Mouse (Mus musculus) heart, embryonic 12.5 days (tissue): ENCODE measurements at regions not wholly inside any gene's neighbourhood (a gene's known extent, or its start where the extent isn't known, plus 50 kb on each side); places are given as distances from the start of the nearest gene placed in this dataset.
A peak's percentile ranks its signal among the peaks of the same experiment; 100 is the strongest.

ENCODE experiments used
- ATAC-seq: fragments of 200-750 bp; cut with Nextera tagmentation; 2 replicates; pipeline ENCODE4 v1.8.0; 2017; ENCODE audit warnings: moderate TSS enrichment, moderate library complexity; ENCODE audit not compliant: insufficient number of reproducible peaks, low FRiP score
- H3K27ac ChIP-seq: fragments of 300-500 bp; sonication (generic); 2 replicates; pipeline ENCODE4 v1.5.1; 2016; ENCODE audit warnings: mild to moderate bottlenecking, moderate library complexity; ENCODE audit not compliant: poor library complexity, severe bottlenecking
- H3K27me3 ChIP-seq: fragments of 300-500 bp; sonication (generic); replicated peaks from 2 replicates; pipeline ENCODE4 v1.6.1; 2016; ENCODE audit warnings: mild to moderate bottlenecking, moderate library complexity
- H3K36me3 ChIP-seq: fragments of 300-500 bp; sonication (generic); 2 replicates; pipeline ENCODE4 v1.6.1; 2016; ENCODE audit warnings: mild to moderate bottlenecking, moderate library complexity
- H3K4me1 ChIP-seq: fragments of 300-500 bp; sonication (generic); replicated peaks from 2 replicates; pipeline ENCODE4 v1.6.1; 2016; ENCODE audit warnings: mild to moderate bottlenecking
- H3K4me2 ChIP-seq: fragments of 300-500 bp; sonication (generic); 2 replicates; pipeline ENCODE4 v1.6.1; 2016; ENCODE audit warnings: mild to moderate bottlenecking, moderate library complexity
- H3K4me3 ChIP-seq: fragments of 300-500 bp; sonication (generic); 2 replicates; pipeline ENCODE4 v1.5.1; 2016; ENCODE audit warnings: mild to moderate bottlenecking
- H3K9ac ChIP-seq: fragments of 300-500 bp; sonication (generic); 2 replicates; pipeline ENCODE4 v1.6.1; 2016; ENCODE audit warnings: mild to moderate bottlenecking, moderate library complexity
- H3K9me3 ChIP-seq: fragments of 300-500 bp; sonication (generic); replicated peaks from 2 replicates; pipeline ENCODE4 v1.6.1; 2016; ENCODE audit warnings: mild to moderate bottlenecking, moderate library complexity
- WGBS: fragments of 180-500 bp; shearing (Covaris S2); methylation state at CpG from one replicate; pipeline ENCODE4 v1.1.7; 2016; 5-methylcytosine and 5-hydroxymethylcytosine counted together

DNA sequence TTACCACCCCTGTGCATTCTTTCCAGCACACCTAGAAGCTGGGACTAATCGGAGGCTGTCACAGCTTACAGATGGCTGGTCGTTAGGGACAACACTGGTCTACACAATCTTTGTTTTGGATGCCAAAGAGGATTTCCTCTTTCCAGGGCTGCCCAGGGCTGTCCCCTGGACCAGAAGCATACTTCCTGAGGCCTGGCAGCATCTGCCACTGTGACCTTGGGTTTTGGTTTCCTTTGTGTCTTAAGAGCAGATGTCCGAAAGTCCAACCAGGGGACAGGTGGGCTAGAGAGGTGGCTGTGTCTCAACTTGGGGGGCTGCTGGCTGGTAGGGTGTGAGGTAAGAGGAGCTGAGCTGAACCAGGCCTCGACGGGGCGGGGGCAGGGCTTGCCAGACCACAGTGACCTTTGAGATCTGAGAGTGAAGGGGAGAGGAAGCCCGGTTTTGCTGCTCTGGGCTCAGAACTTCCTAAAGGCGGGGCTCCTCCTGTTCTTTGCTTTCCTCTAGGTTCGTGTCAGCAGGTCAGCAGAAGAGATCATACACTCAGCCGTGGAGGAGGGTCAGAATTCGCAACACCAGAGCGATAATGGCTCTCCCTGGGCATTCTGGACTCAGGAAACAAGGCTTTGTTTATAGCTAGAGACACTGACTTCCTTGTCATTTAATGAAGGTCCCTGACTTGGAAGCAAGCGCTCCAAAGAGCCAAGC is 64.2 kb upstream of the Elk3 start:
- ATAC-seq = peak; percentile 66; the same call in 1 of the 2 replicates
- Histone ChIP-seq H3K9ac (0 out of 2 replicates have a peak overlapping the region, but pooled peaks have one; percentile 28), H3K27ac (peak overlapping the region; percentile 59), H3K4me2 (no peak overlapping the region), H3K4me1 (peaks cover 21% of the 10 kb centered on the region), H3K27me3 (no peaks in the 10 kb centered on the region), H3K4me3 (no peak overlapping the region), H3K9me3 (peaks cover 3% of the 10 kb centered on the region; the same call in 1 of the 2 replicates), H3K36me3 (no peaks in the 10 kb centered on the region)
- WGBS = 44% methylated on average over 13 of the region's 13 CpGs

DNA sequence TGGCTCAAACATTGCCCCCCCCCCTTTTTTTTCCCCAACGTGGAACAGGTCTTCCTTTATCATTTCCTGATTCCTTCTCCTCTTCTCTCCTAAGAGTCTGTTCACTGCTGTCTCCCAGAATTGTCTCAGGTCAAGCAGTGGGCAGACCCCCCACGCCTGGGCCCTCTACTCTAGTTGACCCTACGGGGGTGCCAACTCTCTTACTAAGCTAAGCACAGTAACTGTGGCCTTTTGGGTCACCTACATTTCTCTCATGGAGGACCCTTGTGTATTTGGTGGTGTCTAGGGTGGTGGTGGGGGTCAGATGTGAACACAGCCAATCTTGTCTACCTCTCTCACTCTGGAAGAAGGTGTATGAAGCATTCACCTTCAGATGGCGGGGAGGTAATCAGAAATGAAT is 64.8 kb upstream of the Elk3 start:
- H3K4me1 ChIP-seq = peaks cover 21% of the 10 kb centered on the region
- peak overlapping the region; percentile 59 for H3K27ac ChIP-seq
- ATAC-seq = no peak
- whole genome bisulfite sequencing = 68% methylated on average over 4 of the region's 4 CpGs
- H3K4me3 ChIP-seq = no peak overlapping the region
- no peak overlapping the region for H3K9ac ChIP-seq
- peaks cover 3% of the 10 kb centered on the region; the same call in 1 of the 2 replicates for H3K9me3 ChIP-seq
- H3K4me2 ChIP-seq = no peak overlapping the region
- H3K36me3 ChIP-seq = no peaks in the 10 kb centered on the region
- H3K27me3 ChIP-seq = no peaks in the 10 kb centered on the region

DNA sequence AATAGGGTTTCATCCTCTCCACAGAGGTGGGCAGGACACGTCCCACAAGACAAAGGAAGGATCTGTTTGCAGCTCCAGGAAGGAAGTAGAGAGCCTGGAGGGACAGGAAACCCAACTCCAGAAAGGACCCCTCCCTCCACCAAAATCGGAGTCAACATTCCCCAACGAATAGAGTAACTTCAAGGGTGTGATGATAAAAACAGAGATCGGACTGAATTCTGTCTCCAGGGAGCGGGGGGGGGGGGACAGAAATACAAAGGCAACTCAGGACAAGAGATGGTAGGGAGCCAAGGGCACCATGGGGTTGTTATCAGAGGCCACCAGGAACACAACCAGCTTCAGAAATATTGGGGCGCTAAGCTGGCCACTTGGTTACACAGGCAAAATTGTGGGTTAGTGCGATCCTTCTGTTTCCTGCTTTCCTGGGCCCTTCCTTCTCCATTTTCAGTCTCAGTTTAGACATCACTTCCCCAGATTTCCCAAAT is 65.6 kb upstream of the Elk3 start:
- Histone ChIP-seq H3K27me3 (no peaks in the 10 kb centered on the region), H3K27ac (peak overlapping the region; percentile 6; the same call in 1 of the 2 replicates), H3K4me3 (no peak overlapping the region), H3K9me3 (peaks cover 3% of the 10 kb centered on the region; the same call in 1 of the 2 replicates), H3K4me1 (peaks cover 21% of the 10 kb centered on the region), H3K36me3 (no peaks in the 10 kb centered on the region), H3K9ac (no peak overlapping the region), H3K4me2 (no peak overlapping the region)
- no peak for ATAC-seq
- WGBS = 52% methylated on average over 7 of the region's 7 CpGs

DNA sequence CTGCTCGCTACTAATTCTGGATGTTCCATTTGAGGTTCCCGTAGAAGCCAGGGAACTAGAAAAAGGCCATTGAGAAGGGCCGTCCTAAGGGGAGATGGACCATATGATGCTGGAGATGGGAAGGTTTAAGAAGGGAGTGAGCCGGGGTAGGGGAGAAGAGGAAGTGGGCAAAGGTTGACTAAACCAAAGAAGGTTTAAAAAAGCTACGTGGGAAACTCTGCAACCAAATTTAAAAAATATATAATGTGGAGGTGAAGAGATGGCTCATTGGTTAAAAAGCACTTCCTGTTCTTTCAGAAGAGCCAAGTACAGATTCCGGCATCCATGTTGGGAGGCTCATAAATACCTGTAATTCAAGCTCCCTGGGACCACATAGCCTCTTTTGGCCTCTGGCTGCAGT is 63.9 kb upstream of the Lta4h start:
- WGBS = 81% methylated on average over 6 of the region's 6 CpGs
- no peak overlapping the region for H3K27ac ChIP-seq
- H3K36me3 ChIP-seq = no peaks in the 10 kb centered on the region
- no peak overlapping the region for H3K9ac ChIP-seq
- ATAC-seq = no peak
- H3K27me3 ChIP-seq = no peaks in the 10 kb centered on the region
- no peak overlapping the region for H3K4me3 ChIP-seq
- H3K4me2 ChIP-seq = no peak overlapping the region
- peaks cover 5% of the 10 kb centered on the region; the same call in 1 of the 2 replicates for H3K4me1 ChIP-seq
- no peaks in the 10 kb centered on the region for H3K9me3 ChIP-seq

GRCm38 (mm10) chr10:93391296-93391695 is 61.9 kb upstream of the Lta4h start:
- Histone ChIP-seq H3K4me3 (no peak overlapping the region), H3K4me1 (peaks cover 8% of the 10 kb centered on the region; the same call in 1 of the 2 replicates), H3K27me3 (no peaks in the 10 kb centered on the region), H3K9ac (no peak overlapping the region), H3K9me3 (no peaks in the 10 kb centered on the region), H3K4me2 (no peak overlapping the region), H3K27ac (peak overlapping the region; percentile 73), H3K36me3 (no peaks in the 10 kb centered on the region)
- 41% methylated on average over 5 of the region's 5 CpGs for WGBS
- ATAC-seq = peak; percentile 55; the same call in 1 of the 2 replicates

DNA sequence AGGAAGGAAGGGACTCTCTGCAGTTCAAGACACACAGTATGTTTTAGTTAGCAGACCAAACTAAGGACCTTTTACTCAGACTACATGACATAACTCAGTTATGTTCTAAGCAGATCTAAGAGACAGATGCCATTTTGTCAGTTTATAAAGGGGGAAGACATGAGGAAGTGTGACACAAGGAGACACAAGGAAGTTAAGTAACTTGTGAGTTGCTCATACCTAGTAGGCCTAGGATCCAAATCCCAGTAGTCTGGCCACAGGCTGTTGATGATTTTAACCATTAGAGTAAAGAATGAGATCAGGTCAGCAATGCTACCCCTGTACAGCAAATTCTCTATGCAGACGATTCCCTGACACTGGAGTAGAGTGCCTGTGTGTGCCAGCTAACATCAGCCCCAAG is 59.3 kb upstream of the Lta4h start:
- Histone ChIP-seq H3K9me3 (no peaks in the 10 kb centered on the region), H3K27me3 (no peaks in the 10 kb centered on the region), H3K4me2 (no peak overlapping the region), H3K36me3 (no peaks in the 10 kb centered on the region), H3K4me3 (no peak overlapping the region), H3K9ac (no peak overlapping the region), H3K27ac (no peak overlapping the region), H3K4me1 (peaks cover 8% of the 10 kb centered on the region; the same call in 1 of the 2 replicates)
- no peak for ATAC-seq
- WGBS = 63% methylated on average over 1 of the region's 1 CpGs

- no peak overlapping the region for H3K4me2 ChIP-seq
- no peak for ATAC-seq
- no peak overlapping the region for H3K9ac ChIP-seq
- 77% methylated on average over 5 of the region's 5 CpGs for WGBS
- 0 out of 2 replicates have a peak, but pooled peaks cover 3% of the 10 kb centered on the region for H3K4me1 ChIP-seq
- no peak overlapping the region for H3K4me3 ChIP-seq
- no peaks in the 10 kb centered on the region for H3K27me3 ChIP-seq
- H3K36me3 ChIP-seq = no peaks in the 10 kb centered on the region
- no peaks in the 10 kb centered on the region for H3K9me3 ChIP-seq
- no peak overlapping the region for H3K27ac ChIP-seq
Measured at GRCm38 (mm10) chr10:93397711-93398110, 55.5 kb upstream of the Lta4h start.

DNA sequence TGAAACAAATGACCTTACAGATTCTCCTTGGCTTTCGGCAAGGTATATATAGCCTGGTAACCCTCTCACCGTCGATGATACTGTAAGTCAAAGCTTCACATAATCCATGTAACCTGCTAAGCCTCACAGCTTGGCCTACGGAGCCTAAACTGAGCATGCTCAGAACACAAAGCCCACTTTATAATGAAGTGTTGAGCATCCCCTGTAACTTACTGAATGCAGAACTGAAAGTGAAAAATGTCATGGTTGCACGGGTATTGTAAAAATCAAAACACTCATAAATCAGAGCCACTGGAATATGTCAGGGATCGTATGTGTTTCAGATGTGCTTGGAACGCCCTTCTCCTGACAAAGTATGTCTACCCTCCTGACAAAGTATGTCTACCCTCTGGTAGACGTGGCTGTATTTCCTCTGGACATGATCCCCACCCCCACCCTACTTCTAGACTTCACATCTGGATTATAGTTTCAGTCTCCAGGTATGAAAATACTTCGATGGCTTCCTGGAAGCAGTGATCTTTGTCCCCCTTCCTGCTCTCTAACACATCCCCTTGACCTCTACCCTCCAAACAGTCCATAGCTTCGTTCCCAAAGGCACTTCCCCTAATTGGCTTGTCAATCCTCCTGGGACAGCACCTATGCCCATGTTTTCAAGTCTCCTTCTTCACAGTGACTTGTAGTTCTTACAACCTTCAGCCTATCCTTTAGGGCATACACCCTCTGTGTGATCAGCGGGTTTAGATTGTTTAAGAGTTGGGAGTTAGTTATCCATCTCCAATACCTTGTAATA is 54.5 kb upstream of the Lta4h start:
- 0 out of 2 replicates have a peak, but pooled peaks cover 3% of the 10 kb centered on the region for H3K4me1 ChIP-seq
- no peak overlapping the region for H3K4me3 ChIP-seq
- no peak overlapping the region for H3K9ac ChIP-seq
- H3K36me3 ChIP-seq = no peaks in the 10 kb centered on the region
- WGBS = 77% methylated on average over 11 of the region's 11 CpGs
- H3K27ac ChIP-seq = no peak overlapping the region
- no peak overlapping the region for H3K4me2 ChIP-seq
- no peaks in the 10 kb centered on the region for H3K9me3 ChIP-seq
- ATAC-seq = no peak
- H3K27me3 ChIP-seq = no peaks in the 10 kb centered on the region

DNA sequence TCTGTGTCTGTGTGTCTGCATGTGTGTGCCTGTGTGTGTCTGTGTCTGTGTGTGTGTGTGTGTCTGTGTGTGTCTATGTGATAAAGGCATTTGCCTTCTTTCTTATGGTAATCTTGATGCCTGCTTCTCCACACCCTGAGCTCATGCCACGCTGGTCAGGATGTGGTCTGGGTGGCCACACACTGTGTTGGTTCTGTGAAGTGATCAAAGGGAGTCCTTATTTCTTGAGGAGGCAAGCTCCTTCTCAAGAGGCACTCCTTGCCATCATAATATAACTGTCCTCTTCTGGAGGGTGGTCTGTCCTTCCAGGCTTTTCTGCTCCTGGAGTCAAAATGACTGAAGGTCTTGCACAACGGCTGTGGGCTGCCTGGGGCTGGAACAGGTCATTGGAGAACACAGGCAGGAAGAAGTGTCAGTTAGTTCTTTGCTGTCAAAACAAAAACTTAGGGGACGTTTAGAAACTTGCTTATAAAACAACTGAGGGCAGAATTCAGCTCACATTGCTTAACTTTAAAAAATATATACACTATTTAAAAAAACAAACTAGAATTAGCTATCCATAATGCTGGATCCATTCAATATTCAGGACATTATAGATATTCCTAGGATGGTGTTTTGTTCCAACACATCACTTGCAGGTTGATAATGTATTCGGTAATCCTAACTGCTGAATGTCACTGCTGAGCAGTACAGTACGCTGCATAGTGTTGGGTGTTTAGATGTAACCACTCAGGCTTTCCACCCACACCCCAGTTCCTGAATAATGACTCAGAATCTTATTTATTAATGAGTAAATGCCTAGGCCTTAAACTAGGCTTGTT is 50.3 kb upstream of the Lta4h start:
- H3K9ac ChIP-seq = no peak overlapping the region
- no peak overlapping the region for H3K4me2 ChIP-seq
- H3K27ac ChIP-seq = no peak overlapping the region
- H3K4me3 ChIP-seq = no peak overlapping the region
- no peak for ATAC-seq
- H3K36me3 ChIP-seq = no peaks in the 10 kb centered on the region
- H3K4me1 ChIP-seq = no peaks in the 10 kb centered on the region
- H3K9me3 ChIP-seq = no peaks in the 10 kb centered on the region
- no peaks in the 10 kb centered on the region for H3K27me3 ChIP-seq
- WGBS = 60% methylated on average over 5 of the region's 5 CpGs
